Mouse (Mus musculus) adrenal gland, adult 18-20 months (tissue): ENCODE measurements around the gene Cfap300. TPM values are rescaled to one million over a fixed set of nuclear protein-coding genes. Genes with fewer than 3 reads are reported as not detected.
A peak's percentile ranks its signal among the peaks of the same experiment; 100 is the strongest.

Source experiments
- DNase-seq, 2 experiments: peaks; one replicate each; pipeline ENCODE4 v3.0.0; 2021 to 2022; ENCODE audit warnings: low spot score in 2 of 2
- long read RNA-seq, 2 experiments: library from polyadenylated mRNA; stranded (forward); transcript quantifications; one replicate each; pipeline ENCODE4 v2.0.0; 2021
- total RNA-seq, 2 experiments: library from RNA; stranded (reverse); gene quantifications; 1 replicate in 1 of 2; 2 replicates in 1 of 2; pipeline ENCODE4 v1.2.3; 2021

The Cfap300 gene
- 1 to 10 TPM; 2.7 to 2.8 TPM for total RNA-seq
- long read RNA-seq, experiment 1: 0 reads
- long read RNA-seq, experiment 2, partial matches to known transcripts: 1 of 3 reads
- long read RNA-seq, experiment 2, other reads (novel, unspliced or antisense): 0 of 3 reads

GRCm38 (mm10) chr9:8042338-8043043 lies at the start of gene Cfap300:
Gene Cfap300, minus strand, starts transcription at chr9:8042823.
- peak; percentile 95 to 97 for DNase-seq

DNA sequence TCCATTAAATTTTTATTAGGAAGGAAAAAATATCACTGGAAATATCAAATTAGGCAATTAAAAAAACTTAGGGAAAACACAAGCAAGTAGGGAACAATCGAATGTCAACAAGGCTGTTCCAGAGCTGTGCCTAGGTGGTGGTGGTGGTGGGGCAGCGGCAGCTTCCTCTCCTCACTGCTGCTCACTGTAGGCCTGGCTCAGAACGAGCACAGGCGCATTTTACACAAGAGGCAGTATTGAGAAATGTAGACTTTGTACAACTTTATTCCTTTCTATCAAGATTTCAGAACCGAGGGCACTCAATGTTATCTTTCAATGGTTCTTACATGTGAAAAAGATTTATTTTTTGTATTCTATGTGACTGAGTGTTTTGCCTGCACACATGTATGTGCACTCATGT lies 36.3 kb upstream of the Cfap300 start:
- no peak for DNase-seq

GRCm38 (mm10) chr9:8074345-8074744 lies 31.7 kb upstream of the Cfap300 start:
- peak in 1 of 2 experiments; percentile 10 for DNase-seq

- DNase-seq: no peak
Observed at GRCm38 (mm10) chr9:8073203-8073755, 30.7 kb upstream of the Cfap300 start.

GRCm38 (mm10) chr9:8059636-8060035 lies 17.0 kb upstream of the Cfap300 start:
- no peak for DNase-seq

GRCm38 (mm10) chr9:8054831-8055230 lies 12.2 kb upstream of the Cfap300 start:
- DNase-seq: no peak

- no peak for DNase-seq
Observed at GRCm38 (mm10) chr9:8043044-8043387, 393 bp upstream of the Cfap300 start.

DNA sequence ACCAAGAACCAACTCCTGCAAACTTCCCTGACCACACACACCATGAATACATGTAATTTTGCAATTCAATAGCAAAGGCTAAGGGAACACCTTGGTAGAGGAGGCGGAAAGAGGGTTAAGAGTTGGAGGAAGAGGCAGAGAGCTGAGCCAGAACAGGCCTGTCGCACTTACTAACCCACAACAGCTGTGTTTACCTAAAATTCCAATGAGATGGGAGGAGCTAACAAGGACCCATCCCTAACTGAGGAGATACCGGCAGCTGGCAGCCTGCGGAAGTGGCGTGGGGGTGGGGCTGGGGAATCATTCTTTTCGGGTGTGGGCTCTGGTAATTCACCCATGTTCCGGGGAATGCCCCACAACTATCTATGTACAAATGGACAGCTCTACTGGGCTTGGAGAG lies 7.1 kb downstream of the Cfap300 start:
- no peak for DNase-seq

DNA sequence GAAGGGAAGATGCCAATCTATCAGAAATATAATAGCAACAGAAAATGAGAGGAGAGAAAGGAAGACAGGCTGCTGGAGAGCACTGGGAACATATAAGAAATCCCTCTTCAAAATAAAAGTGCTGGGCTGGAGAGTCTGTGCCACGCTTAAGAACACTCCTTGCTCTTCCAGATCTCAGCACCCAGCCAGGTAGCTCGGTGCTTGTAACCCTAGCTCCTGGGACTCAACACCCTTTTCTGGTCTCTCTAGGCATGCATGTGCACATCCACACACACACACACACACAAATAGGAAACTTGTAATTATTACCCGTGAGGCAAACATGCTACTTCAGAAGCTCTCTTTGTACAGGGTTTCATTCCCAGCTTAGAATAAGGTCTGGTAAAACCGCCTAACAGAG lies 7.5 kb downstream of the Cfap300 start:
- no peak for DNase-seq

GRCm38 (mm10) chr9:8034143-8034542 lies 8.5 kb downstream of the Cfap300 start:
- no peak for DNase-seq

- no peak for DNase-seq
Observed at GRCm38 (mm10) chr9:8032847-8033246, 9.8 kb downstream of the Cfap300 start.

DNA sequence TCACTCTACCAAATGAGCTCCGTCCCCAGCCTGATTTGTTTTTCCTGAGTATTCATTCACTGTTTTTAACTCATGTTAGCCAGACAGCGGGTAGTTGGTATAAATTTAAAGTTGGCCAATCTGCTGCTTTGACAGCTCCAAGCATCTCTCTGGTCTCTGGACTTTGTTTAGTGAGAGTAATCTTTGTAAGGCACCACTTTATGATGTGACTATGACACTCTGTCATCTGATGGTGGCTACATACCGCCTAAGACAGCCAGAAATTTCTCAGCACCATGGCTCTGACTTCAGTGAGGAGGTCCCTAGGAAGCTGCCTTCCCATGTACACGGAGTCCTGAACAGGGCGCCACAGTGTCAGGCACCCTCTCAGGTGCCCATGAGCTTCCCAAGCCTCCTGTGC lies 24.0 kb downstream of the Cfap300 start:
- DNase-seq: no peak

DNA sequence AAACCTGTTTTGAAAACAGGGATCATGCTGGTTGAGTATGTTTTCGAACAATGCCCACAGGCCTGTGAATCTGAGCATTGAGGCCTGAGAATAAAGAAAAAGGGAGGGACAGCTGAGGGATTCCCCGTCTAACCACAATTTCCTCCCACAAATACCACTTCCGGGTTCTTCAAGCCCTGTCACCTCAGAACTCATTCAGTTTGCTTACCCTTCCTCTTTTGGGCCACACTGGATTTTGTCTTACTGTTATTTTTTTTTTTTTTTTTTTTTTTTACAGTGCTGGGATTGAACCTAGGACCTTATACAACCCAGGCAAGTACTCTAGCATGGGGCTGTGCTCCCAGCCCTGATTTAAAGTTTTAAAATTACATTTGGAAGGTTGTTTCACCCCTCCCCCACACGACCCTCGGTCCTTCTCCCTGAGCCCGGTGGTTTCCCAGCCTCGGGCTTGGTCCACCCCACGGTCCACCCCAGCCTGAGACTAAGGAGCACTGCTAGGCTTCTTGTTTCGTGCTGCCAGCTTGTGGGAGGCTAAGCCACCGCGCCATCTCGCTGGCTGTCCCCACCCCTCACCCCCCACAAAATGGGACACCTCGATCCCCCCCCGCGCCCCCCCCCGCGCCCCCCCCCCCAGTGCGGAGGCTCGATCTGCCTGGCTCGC lies 25.2 kb downstream of the Cfap300 start:
- peak in 1 of 2 experiments; percentile 27 for DNase-seq

- peak; percentile 85 to 86 for DNase-seq
Observed at GRCm38 (mm10) chr9:8004370-8004991, 38.1 kb downstream of the Cfap300 start, which contains the start of gene Yap1. Gene Yap1, minus strand, starts transcription at chr9:8004596.

- peak; percentile 59 to 73 for DNase-seq
Observed at GRCm38 (mm10) chr9:8003301-8004271, 39.0 kb downstream of the Cfap300 start.

DNA sequence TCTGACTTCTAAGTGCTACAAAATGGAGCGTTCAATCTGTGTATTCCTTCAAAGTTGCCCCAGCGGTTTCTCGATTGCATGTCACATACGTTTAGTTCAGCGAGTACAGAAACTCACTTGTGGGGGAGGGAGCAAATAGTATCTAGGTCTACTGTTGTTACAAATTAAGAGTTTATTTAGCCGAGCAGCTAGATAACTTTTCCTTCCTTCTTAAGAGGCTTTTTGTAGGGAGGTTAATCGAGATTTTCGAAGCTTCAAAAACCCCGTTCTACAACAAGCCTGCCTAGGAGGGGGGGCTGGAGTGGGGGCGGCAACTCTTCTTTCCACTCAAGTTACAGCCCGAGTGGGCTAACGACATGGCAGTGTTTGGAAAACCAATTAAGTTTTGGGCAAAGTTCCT lies 39.8 kb downstream of the Cfap300 start:
- no peak for DNase-seq

DNA sequence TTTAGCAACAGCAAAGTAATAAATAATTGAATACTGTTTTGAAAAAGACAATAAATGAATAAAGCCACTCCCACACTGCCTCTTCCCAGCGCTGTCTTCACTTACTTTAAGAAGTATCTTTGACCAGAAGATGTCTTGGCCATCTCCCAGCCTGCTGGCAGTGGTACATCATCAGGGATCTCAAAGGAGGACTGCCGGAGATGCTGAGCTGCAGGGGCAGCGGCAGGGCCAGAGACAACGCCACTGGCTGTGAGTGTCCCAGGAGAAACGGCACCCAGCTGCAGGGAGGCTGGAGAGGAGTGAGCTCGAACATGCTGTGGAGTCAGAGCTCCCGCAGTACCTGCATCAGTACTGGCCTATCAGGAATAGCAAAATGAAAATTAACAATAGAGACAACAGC lies 41.3 kb downstream of the Cfap300 start:
- DNase-seq: no peak

DNA sequence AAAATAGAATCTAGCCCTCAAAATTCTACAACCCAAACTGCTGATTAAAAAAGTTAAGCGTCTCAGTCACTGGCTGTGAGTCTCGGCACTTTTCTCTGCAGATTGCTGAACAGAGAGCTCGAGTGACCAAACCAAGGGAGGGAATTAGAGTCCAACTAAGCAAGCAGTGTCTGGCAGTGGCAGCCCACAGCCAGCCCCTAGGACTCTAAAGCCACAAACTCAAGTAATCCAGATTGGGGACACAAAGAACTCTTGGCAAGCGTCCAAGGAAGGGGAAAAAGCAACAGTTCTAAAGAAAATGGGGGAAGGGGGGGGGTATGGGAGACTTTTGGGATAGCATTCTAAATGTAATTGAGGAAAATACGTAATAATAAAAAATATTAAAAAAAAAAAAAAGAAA lies 48.3 kb downstream of the Cfap300 start:
- no peak for DNase-seq

- no peak for DNase-seq
Observed at GRCm38 (mm10) chr9:7992651-7993050, 50.0 kb downstream of the Cfap300 start.

DNA sequence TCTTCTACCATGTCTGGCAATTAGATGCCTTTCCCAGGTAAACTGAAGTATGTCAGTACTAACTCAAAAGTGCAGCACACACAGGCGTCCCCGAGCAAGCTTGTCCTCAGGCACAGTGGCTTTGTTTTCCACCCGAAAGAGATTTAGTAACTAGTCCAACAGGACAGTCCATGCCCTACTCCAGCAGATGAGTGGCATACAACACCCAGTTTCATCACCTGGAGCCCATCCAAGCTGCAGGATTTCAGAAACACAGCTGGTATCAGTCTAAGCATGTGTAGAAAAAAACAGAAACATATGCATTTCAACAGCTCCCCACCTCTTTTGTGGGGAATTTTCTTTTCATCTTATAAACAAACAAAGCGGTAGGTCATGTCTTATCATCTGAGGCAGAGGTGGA lies 51.7 kb downstream of the Cfap300 start:
- DNase-seq: no peak

GRCm38 (mm10) chr9:7987119-7987518 lies 55.5 kb downstream of the Cfap300 start:
- no peak for DNase-seq
